Mouse (Mus musculus): ENCODE data around the gene 4931409K22Rik. TPM values are rescaled to one million over a fixed set of nuclear protein-coding genes. Genes with fewer than 3 reads are reported as not detected.

4931409K22Rik gene
- total and polyA plus RNA-seq, 3 experiments = not detected

- DNase-seq (ENCODE audit: extremely low read depth) = no peak
- dilution Hi-C loops (cut with MboI; ENCODE audit: extremely low pct_ligation_motif_present, extremely low pct_unique_long_range_greater_than_20kb, low sequenced_read_pairs) (no loop called here), in situ Hi-C loops (cut with MboI; ENCODE audit: low pct_ligation_motif_present, low pct_unique_long_range_greater_than_20kb, low sequenced_read_pairs) (no loop called here)
- Histone ChIP-seq H3K36me3 (replicated peaks in 1 of 2; ENCODE audit: control insufficient read depth in 1 of 2, insufficient read depth in 1 of 2, low read length in 1 of 2) (no peaks in the 10 kb centered on the region), H3K4me1 (ENCODE audit: control insufficient read depth in 1 of 2, insufficient read depth in 2 of 2) (peaks cover 7 to 8% of the 10 kb centered on the region in 2 experiments; a peak in 3 of 4 replicates), H3K79me2 (replicated peaks; ENCODE audit: control insufficient read depth, extremely low read depth, insufficient read depth, poor library complexity, severe bottlenecking) (no peaks in the 10 kb centered on the region), H3K9ac (ENCODE audit: insufficient read depth, low read depth) (no peak overlapping the region), H3K4me3 (replicated peaks in 1 of 3; ENCODE audit: low read depth in 2 of 3, low read length in 2 of 3, poor library complexity in 1 of 3) (no peak overlapping the region), H3K9me3 (replicated peaks; ENCODE audit: low read length) (peaks cover 3% of the 10 kb centered on the region), H3K27me3 (replicated peaks) (peaks cover 83% of the 10 kb centered on the region), H3K27ac (ENCODE audit: insufficient read depth, low read depth) (no peak overlapping the region), H3K4me2 (ENCODE audit: insufficient read depth, low read depth, poor library complexity, severe bottlenecking) (peak overlapping the region; percentile 24; the same call in 1 of the 2 replicates)
- TF ChIP-seq HCFC1 (IDR thresholded peaks at IDR 0.05; ENCODE audit: low read depth, low read length) (no peak), SIN3A (IDR thresholded peaks at IDR 0.05; ENCODE audit: low read length) (no peak), NRF1 (IDR thresholded peaks at IDR 0.05; ENCODE audit: low read depth, low read length) (0 out of 2 replicates have a peak, but pooled peaks have one; percentile 32)
Observed at GRCm38 (mm10) chr5:24601911-24602750, 45.5 kb upstream of the 4931409K22Rik start.

GRCm38 (mm10) chr5:24601071-24601835 lies 44.6 kb upstream of the 4931409K22Rik start:
- H3K27me3 ChIP-seq (replicated peaks) = peaks cover 75% of the 10 kb centered on the region
- no peak overlapping the region for H3K9ac ChIP-seq (ENCODE audit: insufficient read depth, low read depth)

GRCm38 (mm10) chr5:24600236-24600635 lies 43.6 kb upstream of the 4931409K22Rik start:
- TF ChIP-seq USF2 (conservative IDR thresholded peaks at IDR 0.05; ENCODE audit: low read depth, low read length) = no peak
- TF ChIP-seq BHLHE40 (IDR thresholded peaks at IDR 0.05; ENCODE audit: low read depth, low read length) = no peak
- TF ChIP-seq MXI1 (IDR thresholded peaks at IDR 0.05; ENCODE audit: low read depth, low read length) = no peak
- TF ChIP-seq MEF2A (IDR thresholded peaks at IDR 0.05; ENCODE audit: borderline replicate concordance, low read depth, low read length) = no peak
- no peak for TF ChIP-seq ETS1 (conservative IDR thresholded peaks at IDR 0.05; ENCODE audit: low read depth, low read length)
- no peak for TF ChIP-seq MAFK (IDR thresholded peaks at IDR 0.05; ENCODE audit: insufficient replicate concordance, low read length)
- TF ChIP-seq ZKSCAN1 (IDR thresholded peaks at IDR 0.05; ENCODE audit: borderline replicate concordance, low read depth, low read length) = no peak
- TF ChIP-seq CTCF (conservative IDR thresholded peaks at IDR 0.05 in 1 of 2, IDR thresholded peaks at IDR 0.05 in 1 of 2; ENCODE audit: low read depth in 2 of 2, low read length in 2 of 2) = no peak
- no peak for TF ChIP-seq TCF12 (IDR thresholded peaks at IDR 0.05; ENCODE audit: low read depth, low read length)
- no peak for TF ChIP-seq TBP (conservative IDR thresholded peaks at IDR 0.05; ENCODE audit: low read depth, low read length)
- TF ChIP-seq ZC3H11A (IDR thresholded peaks at IDR 0.05; ENCODE audit: low read depth, low read length) = no peak
- TF ChIP-seq ZNF384 (IDR thresholded peaks at IDR 0.05; ENCODE audit: low read depth, low read length) = no peak
- no peak for TF ChIP-seq ZMIZ1 (IDR thresholded peaks at IDR 0.05; ENCODE audit: low read depth, low read length)
- peaks cover 7 to 20% of the 10 kb centered on the region in 2 experiments; a peak in 3 of 4 replicates for H3K4me1 ChIP-seq (ENCODE audit: control insufficient read depth in 1 of 2, insufficient read depth in 2 of 2)
- H3K9me3 ChIP-seq (replicated peaks; ENCODE audit: low read length) = peaks cover 3% of the 10 kb centered on the region
- in situ Hi-C loops (cut with MboI; ENCODE audit: low pct_ligation_motif_present, low pct_unique_long_range_greater_than_20kb, low sequenced_read_pairs) (no loop called here), dilution Hi-C loops (cut with MboI; ENCODE audit: extremely low pct_ligation_motif_present, extremely low pct_unique_long_range_greater_than_20kb, low sequenced_read_pairs) (no loop called here)
- H3K79me2 ChIP-seq (replicated peaks; ENCODE audit: control insufficient read depth, extremely low read depth, insufficient read depth, poor library complexity, severe bottlenecking) = no peaks in the 10 kb centered on the region
- H3K36me3 ChIP-seq (replicated peaks in 1 of 2; ENCODE audit: control insufficient read depth in 1 of 2, insufficient read depth in 1 of 2, low read length in 1 of 2) = peaks cover under 1 to 13% of the 10 kb centered on the region in 2 experiments
- no peak overlapping the region for H3K27ac ChIP-seq (ENCODE audit: insufficient read depth, low read depth)
- no peak overlapping the region for H3K4me3 ChIP-seq (replicated peaks in 1 of 3; ENCODE audit: low read depth in 2 of 3, low read length in 2 of 3, poor library complexity in 1 of 3)
- no peak for DNase-seq (ENCODE audit: extremely low read depth)
- no peak overlapping the region for H3K9ac ChIP-seq (ENCODE audit: insufficient read depth, low read depth)
- H3K27me3 ChIP-seq (replicated peaks) = peaks cover 67% of the 10 kb centered on the region
- no peak overlapping the region for H3K4me2 ChIP-seq (ENCODE audit: insufficient read depth, low read depth, poor library complexity, severe bottlenecking)

More at GRCm38 (mm10) chr5:24601071-24601835, 44.6 kb upstream of the 4931409K22Rik start:
- dilution Hi-C loops (cut with MboI; ENCODE audit: extremely low pct_ligation_motif_present, extremely low pct_unique_long_range_greater_than_20kb, low sequenced_read_pairs) (no loop called here), in situ Hi-C loops (cut with MboI; ENCODE audit: low pct_ligation_motif_present, low pct_unique_long_range_greater_than_20kb, low sequenced_read_pairs) (no loop called here)
- H3K4me3 ChIP-seq (replicated peaks in 1 of 3; ENCODE audit: low read depth in 2 of 3, low read length in 2 of 3, poor library complexity in 1 of 3) = no peak overlapping the region
- peaks cover 3% of the 10 kb centered on the region for H3K9me3 ChIP-seq (replicated peaks; ENCODE audit: low read length)
- no peak overlapping the region for H3K27ac ChIP-seq (ENCODE audit: insufficient read depth, low read depth)
- peak overlapping the region; percentile 24; the same call in 1 of the 2 replicates for H3K4me2 ChIP-seq (ENCODE audit: insufficient read depth, low read depth, poor library complexity, severe bottlenecking)
- peaks cover 0 to 3% of the 10 kb centered on the region in 2 experiments for H3K36me3 ChIP-seq (replicated peaks in 1 of 2; ENCODE audit: control insufficient read depth in 1 of 2, insufficient read depth in 1 of 2, low read length in 1 of 2)
- H3K79me2 ChIP-seq (replicated peaks; ENCODE audit: control insufficient read depth, extremely low read depth, insufficient read depth, poor library complexity, severe bottlenecking) = no peaks in the 10 kb centered on the region
- DNase-seq (ENCODE audit: extremely low read depth) = no peak
- peaks cover 7 to 17% of the 10 kb centered on the region in 2 experiments; a peak in 3 of 4 replicates for H3K4me1 ChIP-seq (ENCODE audit: control insufficient read depth in 1 of 2, insufficient read depth in 2 of 2)
- TF ChIP-seq ELF1 (IDR thresholded peaks at IDR 0.05; ENCODE audit: low read depth, low read length) (no peak), RAD21 (IDR thresholded peaks at IDR 0.05; ENCODE audit: low read depth, low read length) (no peak), TBP (conservative IDR thresholded peaks at IDR 0.05; ENCODE audit: low read depth, low read length) (no peak), SMC3 (IDR thresholded peaks at IDR 0.05; ENCODE audit: low read depth, low read length) (no peak), POLR2AphosphoS2 (IDR thresholded peaks at IDR 0.05; ENCODE audit: low read depth, low read length) (no peak), E2F4 (IDR thresholded peaks at IDR 0.05; ENCODE audit: insufficient replicate concordance, low read depth, low read length) (no peak), PAX5 (IDR thresholded peaks at IDR 0.05; ENCODE audit: low read length) (no peak), CTCF (conservative IDR thresholded peaks at IDR 0.05 in 1 of 2, IDR thresholded peaks at IDR 0.05 in 1 of 2; ENCODE audit: low read depth in 2 of 2, low read length in 2 of 2) (no peak), USF1 (IDR thresholded peaks at IDR 0.05; ENCODE audit: low read depth, low read length) (no peak)

Measured in CH12.LX (cell line).